Comparison of ENCODE assay signal across 8 mouse cellular contexts in genomic region chr17:78895394-78895793, GRCm38 (mm10). TPM values are rescaled to one million over a fixed set of nuclear protein-coding genes. Genes with fewer than 3 reads are reported as not detected.
A peak's percentile ranks its signal among the peaks of the same experiment; 100 is the strongest.
DNase-seq lines count a peak whose midpoint lies in the region; ATAC-seq lines count a peak whose summit lies in the region.

No protein-coding gene starts in this region.

- H3K9ac ChIP-seq in liver, embryonic 11.5 days (ENCODE audit: low read depth, low read length): no peak overlapping the region
- no peak overlapping the region for H3K9ac ChIP-seq in forebrain, embryonic 16.5 days (replicated peaks; ENCODE audit: low read depth, low read length)
- peak overlapping the region; percentile 56 for H3K9ac ChIP-seq in lung, embryonic 16.5 days (ENCODE audit: low read length)

- 33% methylated on average over 8 of the region's 8 CpGs for WGBS in liver, embryonic 11.5 days
- 27% methylated on average over 8 of the region's 8 CpGs for WGBS in forebrain, embryonic 16.5 days
- 11% methylated on average over 8 of the region's 8 CpGs for WGBS in lung, embryonic 16.5 days

- no peaks in the 10 kb centered on the region for H3K9me3 ChIP-seq in liver, embryonic 11.5 days (ENCODE audit: control insufficient read depth, low read length)
- H3K9me3 ChIP-seq in forebrain, embryonic 16.5 days (ENCODE audit: control insufficient read depth, low read length): no peaks in the 10 kb centered on the region
- H3K9me3 ChIP-seq in lung, embryonic 16.5 days (ENCODE audit: control insufficient read depth, low read length): no peaks in the 10 kb centered on the region

- H3K4me1 ChIP-seq in liver, embryonic 11.5 days (replicated peaks; ENCODE audit: control insufficient read depth, insufficient read depth, low read length): no peaks in the 10 kb centered on the region
- H3K4me1 ChIP-seq in forebrain, embryonic 16.5 days (replicated peaks; ENCODE audit: control insufficient read depth, insufficient read depth, low read length): 0 out of 2 replicates have a peak, but pooled peaks cover 2% of the 10 kb centered on the region
- no peaks in the 10 kb centered on the region for H3K4me1 ChIP-seq in lung, embryonic 16.5 days (replicated peaks; ENCODE audit: control insufficient read depth, insufficient read depth, low read length)

- no peaks in the 10 kb centered on the region for H3K27me3 ChIP-seq in liver, embryonic 11.5 days (replicated peaks; ENCODE audit: control insufficient read depth, insufficient read depth, low read length)
- no peaks in the 10 kb centered on the region for H3K27me3 ChIP-seq in forebrain, embryonic 16.5 days (replicated peaks; ENCODE audit: control insufficient read depth, insufficient read depth, low read length)
- H3K27me3 ChIP-seq in lung, embryonic 16.5 days (ENCODE audit: control insufficient read depth, insufficient read depth, low read depth, low read length): no peaks in the 10 kb centered on the region
- H3K27me3 ChIP-seq in splenic B cell, adult 2 months (ENCODE audit: control insufficient read depth, insufficient read depth, low read length, poor library complexity, severe bottlenecking): no peaks in the 10 kb centered on the region

- no peak overlapping the region for H3K4me2 ChIP-seq in liver, embryonic 11.5 days
- 0 out of 2 replicates have a peak overlapping the region, but pooled peaks have one; percentile 23 for H3K4me2 ChIP-seq in forebrain, embryonic 16.5 days (ENCODE audit: low read length)
- peak overlapping the region; percentile 65 for H3K4me2 ChIP-seq in lung, embryonic 16.5 days (ENCODE audit: low read depth, low read length)

- ATAC-seq in liver, embryonic 11.5 days (replicated peaks; ENCODE audit: low FRiP score): no peak
- peak; percentile 43; the same call in 1 of the 2 replicates for ATAC-seq in forebrain, embryonic 16.5 days
- ATAC-seq in lung, embryonic 16.5 days (ENCODE audit: low read depth): peak; percentile 71
- no peak for ATAC-seq in frontal cortex, adult (ENCODE audit: low TSS enrichment)

- H3K36me3 ChIP-seq in liver, embryonic 11.5 days (ENCODE audit: control insufficient read depth, insufficient read depth, low read length): no peaks in the 10 kb centered on the region
- H3K36me3 ChIP-seq in forebrain, embryonic 16.5 days (ENCODE audit: control insufficient read depth, insufficient read depth): no peaks in the 10 kb centered on the region
- H3K36me3 ChIP-seq in lung, embryonic 16.5 days (ENCODE audit: control insufficient read depth, insufficient read depth, low read length): no peaks in the 10 kb centered on the region
- H3K36me3 ChIP-seq in splenic B cell, adult 2 months (ENCODE audit: control insufficient read depth, insufficient read depth, low read length, poor library complexity, severe bottlenecking): no peaks in the 10 kb centered on the region

- H3K27ac ChIP-seq in liver, embryonic 11.5 days (ENCODE audit: low read depth, low read length): no peak overlapping the region
- no peak overlapping the region for H3K27ac ChIP-seq in forebrain, embryonic 16.5 days (ENCODE audit: low read length)
- H3K27ac ChIP-seq in lung, embryonic 16.5 days (ENCODE audit: low read length): no peak overlapping the region

- no peak overlapping the region for H3K4me3 ChIP-seq in liver, embryonic 11.5 days (ENCODE audit: low read depth, low read length)
- H3K4me3 ChIP-seq in forebrain, embryonic 16.5 days (replicated peaks; ENCODE audit: low read length): no peak overlapping the region
- peak overlapping the region; percentile 41 for H3K4me3 ChIP-seq in lung, embryonic 16.5 days (ENCODE audit: low read length)

- DNase-seq in liver: peak; percentile 57
- DNase-seq in liver, embryonic 11.5 days (ENCODE audit: low spot score): no peak
- DNase-seq in ZHBTc4 (ENCODE audit: low read depth, low spot score): peak; percentile 79
- DNase-seq in kidney, adult 8-10 months: peak; percentile 36 to 56
- DNase-seq in splenic B cell, adult 2 months (ENCODE audit: low read depth, low spot score): peak; percentile 46

RNA-seq across cellular contexts. Expression of gene Sult6b1, which starts 11.4 kb away (rescaled TPM):
- polyA plus RNA-seq in liver, embryonic 11.5 days (2014; fragmentation: Nextera tagmentation; extraction: Ambion mirVana): 0.14 TPM in 1 of 2 replicates, not detected in the other
- not detected in 2 replicates for polyA plus RNA-seq in forebrain, embryonic 16.5 days (2015; fragmentation: Nextera tagmentation; extraction: Ambion mirVana)
- 0.34 TPM in 1 of 2 replicates, not detected in the other for polyA plus RNA-seq in lung, embryonic 16.5 days (2015; fragmentation: Nextera tagmentation; extraction: Ambion mirVana)

RNA-seq across cellular contexts. Expression of gene Eif2ak2, which starts 13.0 kb away (rescaled TPM):
- 8.2 and 8.3 TPM in 2 replicates for polyA plus RNA-seq in liver, embryonic 11.5 days (2014; fragmentation: Nextera tagmentation; extraction: Ambion mirVana)
- 2.2 and 3.1 TPM in 2 replicates for polyA plus RNA-seq in forebrain, embryonic 16.5 days (2015; fragmentation: Nextera tagmentation; extraction: Ambion mirVana)
- 10.6 and 11.0 TPM in 2 replicates for polyA plus RNA-seq in lung, embryonic 16.5 days (2015; fragmentation: Nextera tagmentation; extraction: Ambion mirVana)

RNA-seq across cellular contexts. Expression of gene Cebpzos, which starts 20.9 kb away (rescaled TPM):
- 80.6 and 95.3 TPM in 2 replicates for polyA plus RNA-seq in liver, embryonic 11.5 days (2014; fragmentation: Nextera tagmentation; extraction: Ambion mirVana)
- 100 and 108 TPM in 2 replicates for polyA plus RNA-seq in forebrain, embryonic 16.5 days (2015; fragmentation: Nextera tagmentation; extraction: Ambion mirVana)
- polyA plus RNA-seq in lung, embryonic 16.5 days (2015; fragmentation: Nextera tagmentation; extraction: Ambion mirVana): 80.7 and 95.5 TPM in 2 replicates

RNA-seq across cellular contexts. Expression of gene Cebpz, which starts 41.5 kb away (rescaled TPM):
- 73.8 and 74.0 TPM in 2 replicates for polyA plus RNA-seq in liver, embryonic 11.5 days (2014; fragmentation: Nextera tagmentation; extraction: Ambion mirVana)
- 50.5 and 58.2 TPM in 2 replicates for polyA plus RNA-seq in forebrain, embryonic 16.5 days (2015; fragmentation: Nextera tagmentation; extraction: Ambion mirVana)
- polyA plus RNA-seq in lung, embryonic 16.5 days (2015; fragmentation: Nextera tagmentation; extraction: Ambion mirVana): 44.2 and 56.1 TPM in 2 replicates

RNA-seq across cellular contexts. Expression of gene Ndufaf7, which starts 41.5 kb away (rescaled TPM):
- 58.0 and 67.3 TPM in 2 replicates for polyA plus RNA-seq in liver, embryonic 11.5 days (2014; fragmentation: Nextera tagmentation; extraction: Ambion mirVana)
- 67.7 and 68.9 TPM in 2 replicates for polyA plus RNA-seq in forebrain, embryonic 16.5 days (2015; fragmentation: Nextera tagmentation; extraction: Ambion mirVana)
- 54.0 and 56.8 TPM in 2 replicates for polyA plus RNA-seq in lung, embryonic 16.5 days (2015; fragmentation: Nextera tagmentation; extraction: Ambion mirVana)

Comparison
In these comparisons a context has a peak if more than half of its experiments do, and no peak if none do; other contexts are left out.
1. ATAC-seq: peak in forebrain, embryonic 16.5 days (single experiment) and lung, embryonic 16.5 days (single experiment); none in liver, embryonic 11.5 days (single experiment) and frontal cortex, adult (single experiment).